Mouse (Mus musculus) liver, embryonic 14.5 days (tissue): ENCODE measurements around the gene Cd79b.

ENCODE experiments used
- CTCF ChIP-seq: IDR thresholded peaks from 2 replicates; pipeline ENCODE4 v1.5.1; 2016; ENCODE audit warnings: antibody characterized with exemption, low read depth, control low read depth
- EP300 ChIP-seq: IDR thresholded peaks from 2 replicates; pipeline ENCODE4 v1.6.1; 2016; ENCODE audit warnings: antibody characterized with exemption, low read depth

DNA sequence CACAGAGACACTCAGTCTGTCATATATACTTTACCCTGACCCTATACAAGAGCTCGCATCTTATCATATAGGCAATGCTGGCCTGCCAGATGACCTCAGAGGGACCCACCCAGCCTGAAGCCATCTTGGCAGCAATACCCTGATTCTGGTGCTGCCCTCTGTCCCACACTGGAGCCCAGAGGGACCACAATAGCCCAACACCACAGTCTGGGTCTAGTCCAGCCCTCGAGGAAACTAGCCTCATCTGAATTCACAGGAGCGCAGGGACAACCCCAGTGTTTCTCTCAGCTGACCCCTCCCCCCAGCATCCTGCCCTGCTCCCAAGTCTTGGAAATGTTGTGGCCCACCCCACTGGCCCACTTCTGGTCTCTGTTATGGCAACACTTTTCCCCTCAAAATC is 36.7 kb upstream of the Cd79b start:
- TF ChIP-seq CTCF (no peak), EP300 (no peak)
